16 mouse cellular contexts compared by ENCODE assay signal in the genomic region with DNA sequence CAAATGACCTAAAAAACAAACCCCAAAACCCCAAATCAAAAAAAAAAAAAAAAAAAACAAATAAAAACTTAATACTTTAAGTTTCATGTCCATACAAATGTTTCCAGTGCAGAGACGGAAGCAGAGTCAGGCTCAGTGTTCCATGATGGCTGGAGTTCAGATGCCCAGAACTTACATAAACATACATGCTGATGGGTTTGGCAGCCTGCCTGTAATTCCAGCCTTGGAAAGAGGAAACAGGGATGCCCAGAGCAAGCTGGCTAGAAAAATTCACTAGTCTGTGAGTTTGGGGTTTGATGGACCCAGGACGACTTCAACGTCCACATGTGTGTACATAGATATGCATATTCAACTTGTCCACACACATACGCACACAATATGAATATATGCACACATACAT. TPM values are rescaled to one million over a fixed set of nuclear protein-coding genes. Genes with fewer than 3 reads are reported as not detected.
DNase-seq lines count a peak whose midpoint lies in the region.
"Had no signal": no experiment of that assay in that cellular context is flagged by ENCODE, and none has a peak within 500 bp of the region (broad histone marks: within the 10 kb centered on the region; RNA-seq: fewer than 3 reads in every experiment).

No protein-coding gene starts in this region.

- intact Hi-C loops in left cerebral cortex, postnatal 4 days (cut with DNase I): no loop called here
- intact Hi-C loops in left cerebral cortex, postnatal 10 days (cut with DNase I): no loop called here

- peak; percentile 37 for DNase-seq in left cerebral cortex, postnatal 4 days
- DNase-seq in left cerebral cortex, postnatal 10 days (ENCODE audit: extremely low spot score in 1 of 2, low spot score in 2 of 2): no peak
- DNase-seq in MN1 (ENCODE audit: low spot score): peak; percentile 5
- DNase-seq in cerebellum, adult 11-12 months: peak; percentile 70
- peak; percentile 67 to 70 for DNase-seq in cerebellum, postnatal 14 days
- no peak for DNase-seq in thymus, postnatal 14 days
- DNase-seq in gastrocnemius, postnatal 10 days: no peak
- DNase-seq in urinary bladder, adult 18-20 months (ENCODE audit: low spot score in 2 of 2): no peak
- DNase-seq: adrenal gland, adult 2 months; B cell, adult 2 months; gastrocnemius, postnatal 25 days; heart, adult 2 months; heart, postnatal 4 days; liver; midbrain, embryonic 14.5 days; right cerebral cortex, postnatal 14 days had no signal

RNA-seq across cellular contexts. Expression of gene Orc5, which starts 27.6 kb away (rescaled TPM):
- 10 to 100 TPM; 22.7 to 24.4 TPM for total RNA-seq in left cerebral cortex, postnatal 4 days (2021)
- 10 to 100 TPM; 23.1 TPM for total RNA-seq in left cerebral cortex, postnatal 10 days (2021)
- total RNA-seq in gastrocnemius, postnatal 10 days (2021): 10 to 100 TPM in 1 of 2 experiments, 1 to 10 TPM in 1; 8.8 to 11.5 TPM

Comparison
In these comparisons a context has a peak if more than half of its experiments do, and no peak if none do; other contexts are left out.
1. DNase-seq: peak in left cerebral cortex, postnatal 4 days (single experiment), MN1 (single experiment), cerebellum, adult 11-12 months (single experiment) and cerebellum, postnatal 14 days (2 of 2); none in left cerebral cortex, postnatal 10 days (0 of 2), thymus, postnatal 14 days (single experiment), gastrocnemius, postnatal 10 days (single experiment) and urinary bladder, adult 18-20 months (0 of 2).